In the genomic region with DNA sequence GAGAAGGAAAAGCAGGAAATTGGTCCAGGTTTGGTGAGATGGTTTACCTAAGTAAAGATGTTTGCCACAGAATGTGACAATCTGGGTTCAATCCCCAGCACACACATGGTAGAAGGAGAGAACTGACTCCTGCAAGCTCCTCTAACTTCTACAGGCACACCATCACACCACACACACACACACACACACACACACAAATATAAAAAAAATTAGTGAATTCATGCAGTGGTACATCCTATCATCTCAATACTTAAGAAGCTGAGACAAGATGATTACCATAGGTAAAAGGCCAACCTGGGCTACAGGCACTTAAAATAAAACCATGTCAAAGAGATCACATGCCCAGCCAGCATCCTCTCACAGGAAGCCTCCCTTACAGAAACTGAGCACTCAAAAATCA, we compare ENCODE assay signal across 33 mouse cellular contexts. TPM values are rescaled to one million over a fixed set of nuclear protein-coding genes. Genes with fewer than 3 reads are reported as not detected.
"Had no signal": no experiment of that assay in that cellular context is flagged by ENCODE, and none has a peak within 500 bp of the region (broad histone marks: within the 10 kb centered on the region; RNA-seq: fewer than 3 reads in every experiment).

No protein-coding gene starts in this region.

- DNase-seq: left cerebral cortex, postnatal 4 days; liver; liver, embryonic 13.5 days; liver, postnatal 0 days; lung, adult 18-20 months; lung, adult 2 months; lung, embryonic 14.5 days; lung, postnatal 10 days; lung, postnatal 14 days; lung, postnatal 36 days; lung, postnatal 4 days; midbrain, embryonic 14.5 days had no signal

- H3K27me3 ChIP-seq: limb, embryonic 12.5 days; limb, embryonic 13.5 days; limb, embryonic 15.5 days; liver, embryonic 13.5 days; lung, embryonic 15.5 days; midbrain, embryonic 12.5 days; midbrain, embryonic 13.5 days; midbrain, embryonic 15.5 days; neural tube, embryonic 12.5 days had no signal

- H3K36me3 ChIP-seq: limb, embryonic 10.5 days; limb, embryonic 12.5 days; limb, embryonic 13.5 days; limb, embryonic 15.5 days; liver, embryonic 12.5 days; liver, embryonic 13.5 days; liver, embryonic 15.5 days; lung, embryonic 15.5 days; midbrain, embryonic 10.5 days; midbrain, embryonic 12.5 days; midbrain, embryonic 13.5 days; midbrain, embryonic 15.5 days; neural tube, embryonic 12.5 days had no signal

- H3K4me3 ChIP-seq: limb, embryonic 10.5 days; limb, embryonic 12.5 days; limb, embryonic 13.5 days; limb, embryonic 15.5 days; liver, embryonic 12.5 days; liver, embryonic 13.5 days; liver, embryonic 15.5 days; lung, embryonic 15.5 days; megakaryocyte, embryonic 14.5 days; midbrain, embryonic 10.5 days; midbrain, embryonic 12.5 days; midbrain, embryonic 13.5 days; midbrain, embryonic 15.5 days; myocyte; neural tube, embryonic 12.5 days had no signal

- H3K9me3 ChIP-seq: limb, embryonic 10.5 days; limb, embryonic 12.5 days; limb, embryonic 13.5 days; limb, embryonic 15.5 days; liver, embryonic 12.5 days; liver, embryonic 13.5 days; liver, embryonic 15.5 days; lung, embryonic 15.5 days; megakaryocyte, embryonic 14.5 days; midbrain, embryonic 10.5 days; midbrain, embryonic 12.5 days; midbrain, embryonic 13.5 days; midbrain, embryonic 15.5 days; neural tube, embryonic 12.5 days had no signal

- H3K9ac ChIP-seq: limb, embryonic 12.5 days; limb, embryonic 13.5 days; limb, embryonic 15.5 days; liver, embryonic 12.5 days; liver, embryonic 13.5 days; liver, embryonic 14.5 days; liver, embryonic 15.5 days; liver, postnatal 0 days; lung, embryonic 14.5 days; lung, embryonic 15.5 days; midbrain, embryonic 12.5 days; midbrain, embryonic 13.5 days; midbrain, embryonic 15.5 days; neural tube, embryonic 12.5 days had no signal

- H3K4me1 ChIP-seq: lung, embryonic 15.5 days; midbrain, embryonic 12.5 days; midbrain, embryonic 13.5 days; midbrain, embryonic 15.5 days; neural tube, embryonic 12.5 days had no signal

- H3K27ac ChIP-seq: limb, embryonic 10.5 days; limb, embryonic 12.5 days; limb, embryonic 13.5 days; limb, embryonic 15.5 days; liver, embryonic 12.5 days; liver, embryonic 13.5 days; liver, embryonic 14.5 days; liver, embryonic 15.5 days; lung, embryonic 15.5 days; macrophage; midbrain, embryonic 10.5 days; midbrain, embryonic 12.5 days; midbrain, embryonic 13.5 days; midbrain, embryonic 15.5 days; neural tube, embryonic 12.5 days had no signal

RNA-seq across cellular contexts. Expression of gene Rlbp1, which starts 12.8 kb away (rescaled TPM):
- total RNA-seq: liver, adult 2 months; megakaryocyte progenitor cell, adult 5-6 weeks; megakaryocyte, adult 5-6 weeks; megakaryocyte-erythroid progenitor cell, adult 5-6 weeks; monocyte, adult 5-6 weeks had no signal
- polyA plus RNA-seq: liver, adult 2 months; macrophage; myocyte had no signal
